Mouse (Mus musculus): Measurements from ENCODE around the gene Vmn1r142. TPM values are rescaled to one million over a fixed set of nuclear protein-coding genes. Genes with fewer than 3 reads are reported as not detected.
"Not testable (repeated sequence)": the region's sequence is repeated elsewhere in the genome, so short reads cannot be mapped to it uniquely, and the experiment has no call there.

Gene Vmn1r142
- polyA plus RNA-seq (2014; fragmentation: Nextera tagmentation; extraction: Ambion mirVana) = not detected in 2 replicates

DNA sequence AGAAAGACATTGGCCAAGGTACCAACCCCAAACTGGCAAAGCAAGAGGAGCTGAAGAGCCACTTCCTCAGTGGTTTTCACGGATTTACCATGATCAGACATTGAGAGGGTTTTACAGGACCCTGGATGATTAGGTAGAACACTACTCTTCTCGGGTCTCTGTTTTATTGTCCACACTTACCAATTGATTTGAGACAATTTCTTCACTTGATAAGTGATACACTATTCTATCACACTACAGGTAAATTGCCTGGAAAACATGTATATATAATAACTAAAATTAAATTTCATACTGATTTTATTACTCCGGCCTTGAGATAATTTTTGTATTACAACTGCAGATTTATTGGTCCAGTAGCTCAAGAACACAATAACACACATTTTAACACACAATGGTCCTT, at the start of gene Vmn1r142:
TSS of gene Vmn1r142 (minus strand) at position 101 of the 400 bp plus-strand sequence.
- H3K36me3 ChIP-seq (ENCODE audit: control insufficient read depth, insufficient read depth, low read length); H3K27ac ChIP-seq (replicated peaks; ENCODE audit: low read depth, low read length); H3K4me1 ChIP-seq (ENCODE audit: control insufficient read depth, insufficient read depth, low read length); DNase-seq (ENCODE audit: low spot score); ATAC-seq (ENCODE audit: insufficient number of reproducible peaks, low FRiP score, low TSS enrichment, low read depth); H3K4me3 ChIP-seq (ENCODE audit: low read depth, low read length); H3K27me3 ChIP-seq (ENCODE audit: control insufficient read depth, insufficient read depth, low read length); H3K9ac ChIP-seq (ENCODE audit: low read length); H3K4me2 ChIP-seq (ENCODE audit: low read depth, severe bottlenecking); H3K9me3 ChIP-seq (ENCODE audit: control insufficient read depth, low read length): not testable (repeated sequence)
- no CpG with 5 or more reads among the region's 3 CpGs for WGBS

- H3K27ac ChIP-seq (replicated peaks; ENCODE audit: low read depth, low read length); H3K9ac ChIP-seq (ENCODE audit: low read length); H3K4me3 ChIP-seq (ENCODE audit: low read depth, low read length); H3K36me3 ChIP-seq (ENCODE audit: control insufficient read depth, insufficient read depth, low read length); ATAC-seq (ENCODE audit: insufficient number of reproducible peaks, low FRiP score, low TSS enrichment, low read depth); H3K9me3 ChIP-seq (ENCODE audit: control insufficient read depth, low read length); H3K4me1 ChIP-seq (ENCODE audit: control insufficient read depth, insufficient read depth, low read length); H3K4me2 ChIP-seq (ENCODE audit: low read depth, severe bottlenecking); DNase-seq (ENCODE audit: low spot score); H3K27me3 ChIP-seq (ENCODE audit: control insufficient read depth, insufficient read depth, low read length): not testable (repeated sequence)
- WGBS = no CpG with 5 or more reads among the region's 2 CpGs
Measured at GRCm38 (mm10) chr7:22201164-22201563, 37.3 kb upstream of the Vmn1r142 start, which contains the start of gene Gm8653. TSS of gene Gm8653 (minus strand) at chr7:22201264.

DNA sequence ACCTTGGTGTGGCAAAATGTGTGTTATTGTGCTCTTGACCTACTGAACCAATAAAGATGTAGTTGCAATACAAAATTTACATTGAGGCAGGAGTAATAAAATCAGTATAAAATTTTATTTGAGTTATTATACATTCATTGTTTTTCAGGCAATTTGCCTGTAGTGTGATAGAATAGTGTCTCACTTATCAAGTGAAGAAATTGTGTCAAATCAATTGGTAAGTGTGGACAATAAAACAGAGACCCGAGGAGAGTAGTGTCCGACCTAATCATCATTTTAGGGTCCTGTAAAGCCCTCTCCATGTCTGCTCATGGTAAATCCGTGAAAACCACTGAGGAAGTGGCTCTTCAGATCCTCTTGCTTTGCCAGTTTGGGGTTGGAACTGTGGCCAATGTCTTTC, 25.2 kb upstream of the Vmn1r142 start, which contains the start of gene Vmn1r143:
TSS of gene Vmn1r143 (plus strand) at position 301 of the 400 bp plus-strand sequence.
- H3K4me1 ChIP-seq (ENCODE audit: control insufficient read depth, insufficient read depth, low read length); H3K36me3 ChIP-seq (ENCODE audit: control insufficient read depth, insufficient read depth, low read length); H3K27me3 ChIP-seq (ENCODE audit: control insufficient read depth, insufficient read depth, low read length); H3K4me3 ChIP-seq (ENCODE audit: low read depth, low read length); H3K9me3 ChIP-seq (ENCODE audit: control insufficient read depth, low read length); DNase-seq (ENCODE audit: low spot score); H3K27ac ChIP-seq (replicated peaks; ENCODE audit: low read depth, low read length); ATAC-seq (ENCODE audit: insufficient number of reproducible peaks, low FRiP score, low TSS enrichment, low read depth); H3K9ac ChIP-seq (ENCODE audit: low read length); H3K4me2 ChIP-seq (ENCODE audit: low read depth, severe bottlenecking): not testable (repeated sequence)
- no CpG with 5 or more reads among the region's 3 CpGs for WGBS

GRCm38 (mm10) chr7:22134641-22135040, 29.2 kb downstream of the Vmn1r142 start, which contains the start of gene Gm10666:
TSS of gene Gm10666 (minus strand) at chr7:22134741.
- ATAC-seq (ENCODE audit: insufficient number of reproducible peaks, low FRiP score, low TSS enrichment, low read depth); H3K27ac ChIP-seq (replicated peaks; ENCODE audit: low read depth, low read length); H3K9ac ChIP-seq (ENCODE audit: low read length); H3K4me2 ChIP-seq (ENCODE audit: low read depth, severe bottlenecking); H3K36me3 ChIP-seq (ENCODE audit: control insufficient read depth, insufficient read depth, low read length); H3K4me3 ChIP-seq (ENCODE audit: low read depth, low read length); H3K27me3 ChIP-seq (ENCODE audit: control insufficient read depth, insufficient read depth, low read length); H3K4me1 ChIP-seq (ENCODE audit: control insufficient read depth, insufficient read depth, low read length); DNase-seq (ENCODE audit: low spot score); H3K9me3 ChIP-seq (ENCODE audit: control insufficient read depth, low read length): not testable (repeated sequence)
- WGBS = no CpG with 5 or more reads among the region's 5 CpGs

GRCm38 (mm10) chr7:22118145-22118544, 45.7 kb downstream of the Vmn1r142 start, which contains the start of gene Gm16451:
TSS of gene Gm16451 (minus strand) at chr7:22118245.
- H3K9me3 ChIP-seq (ENCODE audit: control insufficient read depth, low read length); H3K4me1 ChIP-seq (ENCODE audit: control insufficient read depth, insufficient read depth, low read length); H3K4me3 ChIP-seq (ENCODE audit: low read depth, low read length); ATAC-seq (ENCODE audit: insufficient number of reproducible peaks, low FRiP score, low TSS enrichment, low read depth); DNase-seq (ENCODE audit: low spot score); H3K27ac ChIP-seq (replicated peaks; ENCODE audit: low read depth, low read length); H3K36me3 ChIP-seq (ENCODE audit: control insufficient read depth, insufficient read depth, low read length); H3K27me3 ChIP-seq (ENCODE audit: control insufficient read depth, insufficient read depth, low read length); H3K4me2 ChIP-seq (ENCODE audit: low read depth, severe bottlenecking); H3K9ac ChIP-seq (ENCODE audit: low read length): not testable (repeated sequence)
- WGBS = no CpG with 5 or more reads among the region's 2 CpGs

Other genes starting within 250 kb of the Vmn1r142 start
- gene Gm5891, start 242.7 kb downstream of the Vmn1r142 start, polyA plus RNA-seq (2014; fragmentation: Nextera tagmentation; extraction: Ambion mirVana) = not detected in 2 replicates
- gene Vmn1r137, start 169.4 kb downstream of the Vmn1r142 start, polyA plus RNA-seq (2014; fragmentation: Nextera tagmentation; extraction: Ambion mirVana) = not detected in 2 replicates
- not detected in 2 replicates for gene Vmn1r138, start 135.1 kb downstream of the Vmn1r142 start, polyA plus RNA-seq (2014; fragmentation: Nextera tagmentation; extraction: Ambion mirVana)
- gene Gm6176, start 107.7 kb downstream of the Vmn1r142 start, polyA plus RNA-seq (2014; fragmentation: Nextera tagmentation; extraction: Ambion mirVana) = not detected in 2 replicates
- not detected in 2 replicates for gene Vmn1r139, start 95.0 kb downstream of the Vmn1r142 start, polyA plus RNA-seq (2014; fragmentation: Nextera tagmentation; extraction: Ambion mirVana)
- gene Gm16451, start 45.8 kb downstream of the Vmn1r142 start, polyA plus RNA-seq (2014; fragmentation: Nextera tagmentation; extraction: Ambion mirVana) = not detected in 2 replicates
- not detected in 2 replicates for gene Gm10666, start 29.3 kb downstream of the Vmn1r142 start, polyA plus RNA-seq (2014; fragmentation: Nextera tagmentation; extraction: Ambion mirVana)
- gene Vmn1r143, start 25.3 kb upstream of the Vmn1r142 start, polyA plus RNA-seq (2014; fragmentation: Nextera tagmentation; extraction: Ambion mirVana) = not detected in 2 replicates
- not detected in 2 replicates for gene Gm8653, start 37.2 kb upstream of the Vmn1r142 start, polyA plus RNA-seq (2014; fragmentation: Nextera tagmentation; extraction: Ambion mirVana)
- gene Gm8453, start 65.4 kb upstream of the Vmn1r142 start, polyA plus RNA-seq (2014; fragmentation: Nextera tagmentation; extraction: Ambion mirVana) = not detected in 2 replicates
- gene Gm4187, start 165.7 kb upstream of the Vmn1r142 start, polyA plus RNA-seq (2014; fragmentation: Nextera tagmentation; extraction: Ambion mirVana) = not detected in 2 replicates
- gene Gm8660, start 207.0 kb upstream of the Vmn1r142 start, polyA plus RNA-seq (2014; fragmentation: Nextera tagmentation; extraction: Ambion mirVana) = not detected in 2 replicates
- not detected in 2 replicates for gene Vmn1r148, start 249.5 kb upstream of the Vmn1r142 start, polyA plus RNA-seq (2014; fragmentation: Nextera tagmentation; extraction: Ambion mirVana)

Data from limb, embryonic 11.5 days (tissue).